Mouse (Mus musculus): ENCODE measurements around the gene Map3k13.

GRCm38 (mm10) chr16:21786317-21786716, 7.8 kb upstream of the Map3k13 start:
- TF ChIP-seq POLR2A (IDR thresholded peaks at IDR 0.05; ENCODE audit: control insufficient read depth, low read depth, low read length) (no peak), CTCF (IDR thresholded peaks at IDR 0.05; ENCODE audit: control insufficient read depth, insufficient read depth, insufficient replicate concordance, low read depth, low read length) (no peak)
